Mouse (Mus musculus) kidney, adult 2 months (tissue): ENCODE measurements around the gene Fkbp4.

Experiments
- CTCF ChIP-seq: fragments of 200-500 bp; conservative IDR thresholded peaks from 2 replicates; pipeline ENCODE4 v1.5.1; 2011; ENCODE audit warnings: low read depth, mild to moderate bottlenecking, control low read depth, low read length, moderate library complexity, mixed read lengths; ENCODE audit not compliant: insufficient read depth, insufficient read length
- POLR2A ChIP-seq: fragments of 200-500 bp; IDR thresholded peaks from one replicate; pipeline ENCODE4 v1.6.1; 2011; ENCODE audit warnings: low read depth, low read length, control low read depth

GRCm38 (mm10) chr6:128416169-128416568 lies 22.3 kb downstream of the Fkbp4 start:
- TF ChIP-seq CTCF: no peak
- TF ChIP-seq POLR2A: no peak
